Mouse (Mus musculus) spleen, adult 2 months (tissue): Measurements from ENCODE around the gene Sgo2a.

Experiments used
- CTCF ChIP-seq: fragments of 200-500 bp; IDR thresholded peaks from 2 replicates; pipeline ENCODE4 v1.5.1; 2011; ENCODE audit warnings: mild to moderate bottlenecking, inconsistent platforms; ENCODE audit not compliant: insufficient read depth, insufficient read length, insufficient replicate concordance; ENCODE audit errors: extremely low read depth
- POLR2A ChIP-seq: fragments of 200-500 bp; IDR thresholded peaks from 2 replicates; pipeline ENCODE4 v1.6.1; 2011; ENCODE audit warnings: low read depth, low read length, inconsistent platforms

DNA sequence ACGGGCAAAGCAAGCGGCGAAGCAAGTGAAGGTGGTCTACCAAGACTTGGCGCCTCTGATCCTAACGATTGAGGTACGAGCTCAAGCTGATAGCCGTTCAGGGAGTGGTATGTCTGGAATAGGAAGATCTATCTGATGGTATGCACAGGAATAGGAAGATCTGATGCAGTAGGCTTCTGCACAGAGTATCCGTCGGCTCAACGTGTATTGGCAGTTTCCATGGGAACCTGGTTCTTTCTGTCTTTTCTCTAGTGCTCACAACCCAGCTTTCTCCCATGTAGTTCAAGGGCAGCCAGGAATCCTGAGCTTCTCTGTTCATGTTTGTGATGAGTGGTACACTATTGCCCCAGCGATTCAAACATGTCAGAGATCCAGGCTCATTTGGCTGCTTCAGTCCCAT lies 74.3 kb downstream of the Sgo2a start:
- TF ChIP-seq CTCF (no peak), POLR2A (no peak)
